Mouse (Mus musculus) liver, adult (tissue): ENCODE results near the gene Hist1h2bf.
"Not testable (repeated sequence)": the region's sequence is repeated elsewhere in the genome, so short reads cannot be mapped to it uniquely, and the experiment has no call there.

Experiments used
- GATA4 ChIP-seq: IDR thresholded peaks from 2 replicates; pipeline ENCODE4 v1.6.1; 2014; ENCODE audit warnings: mild to moderate bottlenecking, low read length; ENCODE audit not compliant: insufficient replicate concordance

Gene Hist1h2bf

GRCm38 (mm10) chr13:23552962-23553361 lies 21.0 kb downstream of the Hist1h2bf start, which contains the start of gene Hist1h1d:
TSS of gene Hist1h1d (plus strand) at chr13:23553262.
- TF ChIP-seq GATA4: no peak

GRCm38 (mm10) chr13:23551931-23552914 lies 21.8 kb downstream of the Hist1h2bf start:
- no peak for TF ChIP-seq GATA4

GRCm38 (mm10) chr13:23551146-23551834 lies 22.7 kb downstream of the Hist1h2bf start, which contains the start of gene Hist1h4f:
TSS of gene Hist1h4f (minus strand) at chr13:23551648.
- TF ChIP-seq GATA4: not testable (repeated sequence)

- TF ChIP-seq GATA4: no peak
These were observed 23.2 kb downstream of the Hist1h2bf start for GRCm38 (mm10) chr13:23550761-23551145.

- no peak for TF ChIP-seq GATA4
These were observed 27.3 kb downstream of the Hist1h2bf start for GRCm38 (mm10) chr13:23546694-23547093.

GRCm38 (mm10) chr13:23543965-23544786 lies 29.8 kb downstream of the Hist1h2bf start, which contains the start of gene Hist1h3f:
TSS of gene Hist1h3f (plus strand) at chr13:23544052.
- TF ChIP-seq GATA4: no peak

- not testable (repeated sequence) for TF ChIP-seq GATA4
These were observed 30.9 kb downstream of the Hist1h2bf start, which contains the start of gene Hist1h2bh for GRCm38 (mm10) chr13:23542999-23543607. TSS of gene Hist1h2bh (minus strand) at chr13:23543392.

GRCm38 (mm10) chr13:23541497-23541896 lies 32.5 kb downstream of the Hist1h2bf start:
- TF ChIP-seq GATA4: no peak

- TF ChIP-seq GATA4: no peak
These were observed 35.7 kb downstream of the Hist1h2bf start for GRCm38 (mm10) chr13:23538249-23538648.

GRCm38 (mm10) chr13:23537006-23537710 lies 36.8 kb downstream of the Hist1h2bf start:
- TF ChIP-seq GATA4: no peak

GRCm38 (mm10) chr13:23536076-23536822 lies 37.7 kb downstream of the Hist1h2bf start:
- no peak for TF ChIP-seq GATA4

GRCm38 (mm10) chr13:23535137-23536075 lies 38.6 kb downstream of the Hist1h2bf start, which contains the start of gene Hist1h3g:
TSS of gene Hist1h3g (plus strand) at chr13:23535422.
- not testable (repeated sequence) for TF ChIP-seq GATA4
